Mouse (Mus musculus) G1E (cell line): Measurements from ENCODE around the gene Kbtbd6.

Experiments
- CTCF ChIP-seq: IDR thresholded peaks from 2 replicates; pipeline ENCODE4 v1.5.1; 2012; ENCODE audit warnings: low read depth, low read length, inconsistent platforms, mixed read lengths
- POLR2AphosphoS5 ChIP-seq: IDR thresholded peaks from 2 replicates; pipeline ENCODE4 v1.6.1; 2012; ENCODE audit warnings: low read depth, low read length, inconsistent platforms; ENCODE audit not compliant: insufficient replicate concordance
- TAL1 ChIP-seq: conservative IDR thresholded peaks from 2 replicates; pipeline ENCODE4 v1.6.1; 2012; ENCODE audit warnings: low read depth, low read length, inconsistent platforms, mixed read lengths

DNA sequence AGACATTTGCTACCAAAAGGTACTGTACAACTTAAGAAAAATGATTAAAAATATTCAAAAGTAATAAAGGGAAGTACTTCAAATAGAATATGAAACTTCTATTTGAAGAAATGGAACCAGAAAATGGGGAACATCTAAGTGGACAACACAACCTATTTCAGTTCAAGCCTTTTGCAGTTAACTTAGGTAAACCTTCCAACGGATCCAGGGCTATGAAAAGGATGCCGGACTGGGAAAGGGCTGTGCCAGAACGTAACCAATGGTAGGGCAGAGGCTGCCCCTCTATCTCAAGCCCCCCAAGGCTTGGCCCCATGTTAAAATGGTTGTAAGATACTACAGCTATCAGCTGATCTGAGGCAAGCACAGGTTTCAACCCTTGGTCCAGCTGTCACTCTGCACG lies 9.4 kb downstream of the Kbtbd6 start:
- TF ChIP-seq POLR2AphosphoS5, result no peak
- no peak for TF ChIP-seq CTCF
- no peak for TF ChIP-seq TAL1
